Mouse (Mus musculus): ENCODE results near the gene Nup107.

DNA sequence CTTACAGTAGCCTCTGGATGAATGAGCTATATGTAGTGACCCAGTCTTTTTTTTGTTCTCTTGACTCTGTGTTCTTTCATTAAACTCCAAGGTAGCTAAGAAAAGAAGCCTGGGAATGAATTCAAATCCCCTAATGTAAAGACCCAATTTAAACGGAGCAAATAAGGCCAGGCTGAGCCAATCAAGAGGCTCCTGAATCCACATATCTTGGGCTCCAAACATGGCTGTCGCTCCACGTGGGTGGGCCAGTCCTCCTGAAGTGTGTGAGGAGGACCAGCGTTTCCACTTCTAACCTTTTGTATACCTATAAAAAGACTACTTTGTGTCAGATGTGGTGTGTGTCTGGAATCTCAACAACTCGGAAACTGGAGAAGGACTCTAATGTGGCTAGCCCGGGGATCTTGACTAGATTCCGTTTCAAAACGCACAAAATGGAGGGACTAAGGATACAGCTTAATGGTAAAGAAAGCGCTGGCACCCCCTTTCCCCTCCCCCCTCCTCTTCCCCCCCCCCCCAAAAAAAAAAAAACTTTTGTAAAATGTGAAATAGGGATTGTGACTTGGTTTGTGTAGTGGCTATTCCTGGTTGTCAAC, 64.9 kb downstream of the Nup107 start:
- no peak for TF ChIP-seq CTCF (conservative IDR thresholded peaks at IDR 0.05 in 1 of 2, IDR thresholded peaks at IDR 0.05 in 1 of 2; ENCODE audit: low read depth in 2 of 2, low read length in 2 of 2)
- no peak for TF ChIP-seq POLR2A (IDR thresholded peaks at IDR 0.05; ENCODE audit: low read depth, low read length)
- no peak for TF ChIP-seq POLR2AphosphoS2 (IDR thresholded peaks at IDR 0.05; ENCODE audit: low read depth, low read length)
- TF ChIP-seq TBP (conservative IDR thresholded peaks at IDR 0.05; ENCODE audit: low read depth, low read length) = no peak
- TF ChIP-seq USF2 (conservative IDR thresholded peaks at IDR 0.05; ENCODE audit: low read depth, low read length) = no peak
- TF ChIP-seq MAZ (IDR thresholded peaks at IDR 0.05; ENCODE audit: low read depth, low read length) = no peak
- TF ChIP-seq BHLHE40 (IDR thresholded peaks at IDR 0.05; ENCODE audit: low read depth, low read length) = no peak
- TF ChIP-seq MAX (IDR thresholded peaks at IDR 0.05; ENCODE audit: low read length) = no peak

Data from CH12.LX (cell line).